Mouse (Mus musculus) MEL (cell line): Measurements from ENCODE around the gene Wnt10a. TPM values are rescaled to one million over a fixed set of nuclear protein-coding genes. Genes with fewer than 3 reads are reported as not detected.

Experiments used
- DNase-seq: peaks from one replicate; pipeline ENCODE4 v3.0.0; 2011; ENCODE audit warnings: low read depth, low spot score
- H3K27ac ChIP-seq: 2 replicates; pipeline ENCODE4 v1.5.1; 2012; ENCODE audit warnings: low read depth, mild to moderate bottlenecking, control low read depth, low read length, moderate library complexity; ENCODE audit not compliant: control insufficient read depth
- H3K27me3 ChIP-seq, 2 experiments: fragments of 150-350 bp in 1 of 2; sonication (generic) in 1 of 2; 2 replicates each; pipeline ENCODE4 v1.6.1; 2012; ENCODE audit warnings: low read length in 2 of 2, mild to moderate bottlenecking in 2 of 2, improper control_type of control experiment in 1 of 2, moderate library complexity in 1 of 2; ENCODE audit not compliant: insufficient read depth in 2 of 2, control insufficient read depth in 1 of 2
- H3K36me3 ChIP-seq, 2 experiments: 2 replicates each; pipeline ENCODE4 v1.6.1; 2012 to 2014; ENCODE audit warnings: low read length in 2 of 2, improper control_type of control experiment in 1 of 2, inconsistent platforms in 1 of 2, mild to moderate bottlenecking in 1 of 2; ENCODE audit not compliant: insufficient read depth in 2 of 2, control insufficient read depth in 1 of 2
- H3K4me1 ChIP-seq, 2 experiments: fragments of 150-350 bp in 1 of 2; sonication (generic) in 1 of 2; 2 replicates each; pipeline ENCODE4 v1.6.1; 2012; ENCODE audit warnings: low read length in 2 of 2, improper control_type of control experiment in 1 of 2, mild to moderate bottlenecking in 1 of 2; ENCODE audit not compliant: insufficient read depth in 2 of 2, control insufficient read depth in 1 of 2
- H3K4me3 ChIP-seq, 2 experiments: fragments of 150-350 bp in 1 of 2; sonication (generic) in 1 of 2; 2 replicates each; pipeline ENCODE4 v1.5.1; 2012; ENCODE audit warnings: low read depth in 2 of 2, low read length in 2 of 2, mild to moderate bottlenecking in 2 of 2, moderate library complexity in 2 of 2, control low read depth in 1 of 2, improper control_type of control experiment in 1 of 2; ENCODE audit not compliant: control insufficient read depth in 1 of 2, insufficient read depth in 1 of 2
- H3K79me2 ChIP-seq: 2 replicates; pipeline ENCODE4 v1.6.1; 2012; ENCODE audit warnings: mild to moderate bottlenecking, low read length, moderate library complexity; ENCODE audit not compliant: control insufficient read depth, poor library complexity, insufficient read depth
- H3K9ac ChIP-seq: 2 replicates; pipeline ENCODE4 v1.6.1; 2012; ENCODE audit warnings: low read depth, mild to moderate bottlenecking, control low read depth, low read length, moderate library complexity; ENCODE audit not compliant: control insufficient read depth, poor library complexity, severe bottlenecking
- H3K9me3 ChIP-seq: fragments of 150-350 bp; sonication (generic); replicated peaks from 2 replicates; pipeline ENCODE4 v1.6.1; 2012; ENCODE audit warnings: mild to moderate bottlenecking, low read length, improper control_type of control experiment, moderate library complexity; ENCODE audit not compliant: insufficient read depth
- BHLHE40 ChIP-seq: IDR thresholded peaks from 2 replicates; pipeline ENCODE4 v1.6.1; 2012; ENCODE audit warnings: low read depth, mild to moderate bottlenecking, inconsistent platforms, low read length, improper control_type of control experiment, borderline replicate concordance
- CHD1 ChIP-seq: IDR thresholded peaks from 2 replicates; pipeline ENCODE4 v1.6.1; 2012; ENCODE audit warnings: low read depth, mild to moderate bottlenecking, inconsistent platforms, low read length, improper control_type of control experiment
- CHD2 ChIP-seq: IDR thresholded peaks from 2 replicates; pipeline ENCODE4 v1.6.1; 2011; ENCODE audit warnings: low read length, improper control_type of control experiment
- CTCF ChIP-seq, 3 experiments: IDR thresholded peaks in 2 of 3; conservative IDR thresholded peaks in 1 of 3; 2 replicates each; pipeline ENCODE4 v1.5.1; 2011 to 2012; ENCODE audit warnings: low read length in 3 of 3, low read depth in 2 of 3, mild to moderate bottlenecking in 2 of 3, improper control_type of control experiment in 1 of 3, inconsistent platforms in 1 of 3, mixed read lengths in 1 of 3, moderate library complexity in 1 of 3; ENCODE audit not compliant: control insufficient read depth in 1 of 3, insufficient read depth in 1 of 3, poor library complexity in 1 of 3, severe bottlenecking in 1 of 3
- E2F4 ChIP-seq: IDR thresholded peaks from 2 replicates; pipeline ENCODE4 v1.6.1; 2011; ENCODE audit warnings: low read depth, low read length, improper control_type of control experiment, borderline replicate concordance
- ELF1 ChIP-seq: IDR thresholded peaks from 2 replicates; pipeline ENCODE4 v1.6.1; 2014; ENCODE audit warnings: low read depth, mild to moderate bottlenecking, inconsistent platforms, low read length, improper control_type of control experiment, moderate library complexity
- GABPA ChIP-seq: IDR thresholded peaks from 2 replicates; pipeline ENCODE4 v1.6.1; 2012; ENCODE audit warnings: low read depth, mild to moderate bottlenecking, inconsistent platforms, low read length, improper control_type of control experiment, moderate library complexity
- HCFC1 ChIP-seq: IDR thresholded peaks from 2 replicates; pipeline ENCODE4 v1.6.1; 2012; ENCODE audit warnings: low read depth, mild to moderate bottlenecking, inconsistent platforms, low read length, improper control_type of control experiment, moderate library complexity
- JUND ChIP-seq: IDR thresholded peaks from 2 replicates; pipeline ENCODE4 v1.6.1; 2011; ENCODE audit warnings: low read depth, mild to moderate bottlenecking, improper control_type of control experiment, low read length
- KAT2A ChIP-seq: conservative IDR thresholded peaks from 2 replicates; pipeline ENCODE4 v1.6.1; 2012; ENCODE audit warnings: low read depth, low read length, improper control_type of control experiment, inconsistent platforms
- MAFK ChIP-seq: IDR thresholded peaks from 2 replicates; pipeline ENCODE4 v1.6.1; 2011; ENCODE audit warnings: low read depth, mild to moderate bottlenecking, low read length, improper control_type of control experiment, borderline replicate concordance
- MAX ChIP-seq: IDR thresholded peaks from 2 replicates; pipeline ENCODE4 v1.6.1; 2011; ENCODE audit warnings: low read length, improper control_type of control experiment
- MAZ ChIP-seq: IDR thresholded peaks from 2 replicates; pipeline ENCODE4 v1.6.1; 2012; ENCODE audit warnings: low read depth, mild to moderate bottlenecking, inconsistent platforms, low read length, improper control_type of control experiment
- MEF2A ChIP-seq: IDR thresholded peaks from 2 replicates; pipeline ENCODE4 v1.6.1; 2014; ENCODE audit warnings: low read depth, mild to moderate bottlenecking, inconsistent platforms, low read length, improper control_type of control experiment; ENCODE audit not compliant: poor library complexity, insufficient replicate concordance, severe bottlenecking; ENCODE audit errors: extremely low read depth
- MXI1 ChIP-seq: IDR thresholded peaks from 2 replicates; pipeline ENCODE4 v1.6.1; 2011; ENCODE audit warnings: mild to moderate bottlenecking, low read depth, low read length, improper control_type of control experiment
- MYC ChIP-seq: IDR thresholded peaks from 2 replicates; pipeline ENCODE4 v1.6.1; 2011; ENCODE audit warnings: low read depth, mild to moderate bottlenecking, low read length, improper control_type of control experiment, moderate library complexity
- NELFE ChIP-seq: IDR thresholded peaks from 2 replicates; pipeline ENCODE4 v1.6.1; 2011; ENCODE audit warnings: low read depth, low read length, improper control_type of control experiment
- POLR2A ChIP-seq, 2 experiments: IDR thresholded peaks; 2 replicates each; pipeline ENCODE4 v1.6.1; 2011 to 2012; ENCODE audit warnings: low read length in 2 of 2, mild to moderate bottlenecking in 2 of 2, control low read depth in 1 of 2, improper control_type of control experiment in 1 of 2, low read depth in 1 of 2, moderate library complexity in 1 of 2; ENCODE audit not compliant: control insufficient read depth in 1 of 2, insufficient read depth in 1 of 2, poor library complexity in 1 of 2
- POLR2AphosphoS2 ChIP-seq: IDR thresholded peaks from 2 replicates; pipeline ENCODE4 v1.6.1; 2011; ENCODE audit warnings: low read length, improper control_type of control experiment
- POLR2AphosphoS5 ChIP-seq: IDR thresholded peaks from 2 replicates; pipeline ENCODE4 v1.6.1; 2012; ENCODE audit warnings: low read depth, borderline replicate concordance, mild to moderate bottlenecking, inconsistent platforms, low read length, moderate library complexity, mixed read lengths
- RAD21 ChIP-seq: IDR thresholded peaks from 2 replicates; pipeline ENCODE4 v1.6.1; 2011; ENCODE audit warnings: mild to moderate bottlenecking, low read depth, low read length, improper control_type of control experiment
- RCOR1 ChIP-seq: IDR thresholded peaks from 2 replicates; pipeline ENCODE4 v1.6.1; 2012; ENCODE audit warnings: low read depth, mild to moderate bottlenecking, inconsistent platforms, low read length, improper control_type of control experiment
- SIN3A ChIP-seq: IDR thresholded peaks from 2 replicates; pipeline ENCODE4 v1.6.1; 2012; ENCODE audit warnings: low read length, improper control_type of control experiment, inconsistent platforms
- SMC3 ChIP-seq: IDR thresholded peaks from 2 replicates; pipeline ENCODE4 v1.6.1; 2011; ENCODE audit warnings: low read depth, low read length, improper control_type of control experiment
- TBP ChIP-seq: IDR thresholded peaks from 2 replicates; pipeline ENCODE4 v1.8.0; 2011; ENCODE audit warnings: low read depth, low read length, improper control_type of control experiment
- TCF12 ChIP-seq: IDR thresholded peaks from 2 replicates; pipeline ENCODE4 v1.6.1; 2014; ENCODE audit warnings: low read depth, mild to moderate bottlenecking, inconsistent platforms, low read length, improper control_type of control experiment, moderate library complexity
- USF1 ChIP-seq: IDR thresholded peaks from 2 replicates; pipeline ENCODE4 v1.6.1; 2014; ENCODE audit warnings: low read depth, mild to moderate bottlenecking, inconsistent platforms, low read length, improper control_type of control experiment, moderate library complexity
- ZC3H11A ChIP-seq: IDR thresholded peaks from 2 replicates; pipeline ENCODE4 v1.6.1; 2012; ENCODE audit warnings: low read depth, mild to moderate bottlenecking, inconsistent platforms, low read length, improper control_type of control experiment
- ZKSCAN1 ChIP-seq: IDR thresholded peaks from 2 replicates; pipeline ENCODE4 v1.6.1; 2012; ENCODE audit warnings: low read depth, mild to moderate bottlenecking, inconsistent platforms, low read length, improper control_type of control experiment, moderate library complexity
- ZMIZ1 ChIP-seq: IDR thresholded peaks from 2 replicates; pipeline ENCODE4 v1.6.1; 2012; ENCODE audit warnings: low read depth, mild to moderate bottlenecking, inconsistent platforms, low read length, improper control_type of control experiment, moderate library complexity
- ZNF384 ChIP-seq: IDR thresholded peaks from 2 replicates; pipeline ENCODE4 v1.6.1; 2012; ENCODE audit warnings: low read depth, mild to moderate bottlenecking, inconsistent platforms, low read length, improper control_type of control experiment
- polyA plus RNA-seq, 2 experiments: library from polyadenylated mRNA; stranded (reverse) in 1 of 2; unstranded in 1 of 2; fragments of >175 nt in 1 of 2; fragments of >200 nt in 1 of 2; gene quantifications; 2 replicates each; pipeline versions ENCODE4 v1.2.1 to v1.2.4; 2012; ENCODE audit warnings: low replicate concordance in 2 of 2, low read depth in 1 of 2; ENCODE audit not compliant: insufficient read length in 2 of 2, insufficient read depth in 1 of 2, missing spikeins in 1 of 2
- total RNA-seq: library from RNA; depleted of rRNA; stranded (reverse); fragments of 300-350 nt; gene quantifications from 2 replicates; pipeline ENCODE4 v1.2.3, GENCODE M21; 2012

Gene Wnt10a
- total and polyA plus RNA-seq, 3 experiments = not detected

GRCm38 (mm10) chr1:74787846-74788245 is 3.5 kb upstream of the Wnt10a start:
- no peak for TF ChIP-seq KAT2A
- TF ChIP-seq POLR2AphosphoS5 = no peak
- TF ChIP-seq MAX = no peak
- TF ChIP-seq POLR2AphosphoS2 = no peak
- peak; percentile 69 to 87 (median 71) for TF ChIP-seq CTCF (IDR thresholded peaks at IDR 0.05 in 2 of 3, conservative IDR thresholded peaks at IDR 0.05 in 1 of 3; ENCODE audit: control insufficient read depth in 1 of 3, insufficient read depth in 1 of 3, low read depth in 2 of 3, low read length in 3 of 3, poor library complexity in 1 of 3, severe bottlenecking in 1 of 3)
- TF ChIP-seq RAD21 = peak; percentile 54
- no peak for TF ChIP-seq CHD2
- TF ChIP-seq JUND = no peak
- TF ChIP-seq ELF1 = no peak
- no peak for TF ChIP-seq RCOR1
- TF ChIP-seq TBP = no peak
- no peak for TF ChIP-seq MXI1
- TF ChIP-seq MAZ = no peak
- no peak for TF ChIP-seq ZNF384
- TF ChIP-seq SIN3A = no peak
- TF ChIP-seq ZMIZ1 = no peak
- TF ChIP-seq MEF2A = no peak
- no peak for TF ChIP-seq GABPA
- peak; percentile 79 for TF ChIP-seq SMC3
- TF ChIP-seq USF1 = no peak
- no peak for TF ChIP-seq E2F4
- no peak for TF ChIP-seq ZKSCAN1
- peak; percentile 53 for TF ChIP-seq ZC3H11A
- TF ChIP-seq BHLHE40 = no peak
- no peak for TF ChIP-seq NELFE
- TF ChIP-seq TCF12 = no peak
- no peak for TF ChIP-seq CHD1
- no peak for TF ChIP-seq HCFC1
- no peak for TF ChIP-seq MYC
- no peak for TF ChIP-seq POLR2A (IDR thresholded peaks at IDR 0.05; ENCODE audit: control insufficient read depth in 1 of 2, insufficient read depth in 1 of 2, low read depth in 1 of 2, low read length in 2 of 2, poor library complexity in 1 of 2)
- no peak for TF ChIP-seq MAFK
- DNase-seq = peak; percentile 72
- Histone ChIP-seq H3K9me3 (no peaks in the 10 kb centered on the region), H3K4me3 (no peak overlapping the region), H3K27ac (no peak overlapping the region), H3K9ac (no peak overlapping the region), H3K79me2 (no peaks in the 10 kb centered on the region), H3K4me1 (no peaks in the 10 kb centered on the region), H3K36me3 (no peaks in the 10 kb centered on the region), H3K27me3 (no peaks in the 10 kb centered on the region)
